Mouse (Mus musculus) T-helper 2 cell (primary cell): ENCODE results near the gene Arhgef25.

ENCODE experiments used
- in situ Hi-C: fragments of 300-600 bp; cut with MboI, MseI; formaldehyde crosslinking; loops from one replicate; pipeline ENCODE4 v1.15.1; 2025; ENCODE audit warnings: high pct_unique_total_duplicates

Gene Arhgef25

DNA sequence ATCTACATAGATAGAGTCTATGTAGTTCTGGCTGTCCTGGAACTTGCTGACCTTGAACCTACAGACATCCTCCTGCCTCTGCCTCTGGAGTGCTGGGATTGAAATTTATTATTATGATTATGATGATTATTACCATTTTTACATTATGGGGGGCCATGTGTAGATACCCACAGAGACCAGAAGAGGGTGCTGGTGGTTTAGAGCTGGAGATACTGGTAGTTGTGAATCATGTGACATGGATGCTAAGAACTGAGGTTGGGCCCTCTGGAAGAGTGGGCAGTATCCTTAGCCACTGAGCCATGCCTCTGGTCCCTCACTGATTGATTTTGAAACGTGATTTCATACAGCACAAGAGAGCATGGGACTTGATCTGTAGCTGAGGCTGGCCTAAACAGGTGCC is 3.4 kb downstream of the Arhgef25 start:
- in situ Hi-C loops, result loop anchor here (5.0 to 10.0 kb wide), 2 partner anchors 146 to 338 kb away; partner anchors contain the start of gene Shmt2

DNA sequence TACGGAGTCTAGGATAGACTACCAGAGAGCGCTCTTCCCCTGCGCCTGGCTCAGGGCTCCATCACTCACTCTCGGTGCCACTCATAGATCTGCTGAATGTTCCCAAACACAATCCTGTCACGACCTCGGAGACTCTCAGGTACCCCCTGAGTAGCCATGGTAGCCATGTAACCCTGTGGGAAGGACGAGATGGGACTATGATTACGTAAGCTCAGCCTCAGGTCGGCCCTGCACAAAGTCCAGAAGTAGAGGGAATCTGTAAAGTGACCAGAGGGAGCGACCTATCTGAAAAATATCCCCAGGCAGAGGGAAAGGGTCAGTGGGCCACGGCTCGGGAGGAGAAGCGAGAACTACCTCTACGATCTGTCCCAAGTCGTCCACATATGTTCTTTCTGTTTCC is 4.4 kb downstream of the Arhgef25 start:
- in situ Hi-C loops, result loop anchor here (5.0 to 10.0 kb wide), 2 partner anchors 147 to 339 kb away; partner anchors contain the start of gene Shmt2

DNA sequence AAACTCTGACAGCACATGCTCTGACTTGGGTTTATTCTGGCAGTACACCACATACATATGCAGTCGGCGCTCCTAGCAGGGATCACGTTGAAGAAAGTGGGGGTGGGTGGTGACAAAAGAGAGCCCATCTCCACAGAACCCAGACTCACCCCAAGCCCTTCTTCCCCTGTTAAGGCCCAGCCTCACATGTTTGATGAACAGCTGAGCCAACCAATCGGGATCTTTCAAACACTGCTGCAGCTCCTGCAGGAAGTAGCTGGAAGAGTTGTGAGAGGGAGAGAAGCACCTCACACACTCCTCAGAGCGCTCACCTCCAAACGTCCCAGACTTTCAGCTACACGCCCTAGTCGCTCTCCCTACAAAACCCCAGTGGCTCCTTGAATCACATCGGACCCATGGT is 4.8 kb downstream of the Arhgef25 start:
- in situ Hi-C loops, result loop anchor here (5.0 to 10.0 kb wide), 2 partner anchors 147 to 340 kb away; partner anchors contain the start of gene Shmt2

DNA sequence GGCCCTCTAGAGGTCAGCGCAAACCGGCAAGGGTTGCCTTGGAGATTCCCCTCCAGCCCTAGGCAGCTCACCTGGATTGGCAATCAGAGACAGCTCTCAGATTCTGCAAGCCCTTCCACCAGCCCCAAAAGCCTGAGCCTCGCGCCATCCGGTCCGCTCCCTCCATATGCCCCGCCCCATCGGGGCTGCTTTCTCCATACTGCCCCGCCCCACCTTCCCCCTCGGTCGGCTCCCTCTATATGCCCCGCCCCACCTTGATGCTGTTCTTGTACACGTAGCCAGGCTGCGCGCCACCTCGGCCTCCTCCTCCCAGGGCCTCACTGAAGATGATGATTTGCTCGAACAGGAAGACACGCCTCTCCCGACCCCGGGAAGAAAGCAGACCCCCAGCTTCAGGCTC is 6.1 kb downstream of the Arhgef25 start:
- in situ Hi-C loops, result loop anchor here (5.0 to 10.0 kb wide), 2 partner anchors 39 to 341 kb away; partner anchors contain the start of gene Shmt2

DNA sequence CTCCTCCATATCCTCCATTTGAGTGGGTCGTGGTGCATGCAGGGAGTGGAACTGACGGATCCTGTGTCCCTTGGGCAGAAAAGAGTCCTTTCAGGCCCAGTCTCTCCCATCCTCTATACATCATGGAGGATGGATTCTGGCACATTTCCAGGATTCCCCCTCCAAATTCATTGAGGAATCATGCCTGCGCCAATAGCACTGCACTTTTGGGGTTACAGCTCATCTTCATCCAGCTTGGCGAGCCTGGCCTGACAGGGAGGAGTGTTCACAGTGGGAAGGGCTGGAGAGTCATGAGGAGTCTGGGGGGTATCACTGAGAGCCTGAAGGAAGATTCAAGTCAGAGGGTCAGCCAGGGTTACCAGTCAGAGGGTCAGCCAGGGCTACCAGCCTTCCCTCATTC is 7.3 kb downstream of the Arhgef25 start:
- in situ Hi-C loops, result loop anchor here (5.0 to 10.0 kb wide), 2 partner anchors 40 to 342 kb away; partner anchors contain the start of gene Shmt2

DNA sequence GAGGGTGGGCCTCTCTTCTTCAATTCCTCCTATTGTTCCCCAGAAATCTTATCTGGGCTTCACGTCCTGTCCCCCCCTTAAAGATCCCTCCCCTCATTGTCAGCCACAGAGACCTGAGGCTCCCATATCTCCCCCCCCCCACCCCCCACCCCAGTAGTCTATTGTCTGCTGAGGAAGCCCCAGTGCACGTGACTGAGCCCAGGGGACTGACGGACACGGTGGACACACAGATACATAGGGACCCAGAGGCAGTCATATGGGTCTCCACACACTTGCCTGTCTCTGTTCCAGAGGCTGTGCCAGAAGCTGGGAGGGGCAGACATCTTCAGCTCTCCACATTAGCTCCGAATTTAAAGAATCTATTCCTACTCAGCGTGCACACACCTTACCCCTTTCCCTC is 8.3 kb downstream of the Arhgef25 start:
- in situ Hi-C loops, result loop anchor here (5.0 to 10.0 kb wide), 2 partner anchors 41 to 343 kb away; partner anchors contain the start of gene Shmt2

DNA sequence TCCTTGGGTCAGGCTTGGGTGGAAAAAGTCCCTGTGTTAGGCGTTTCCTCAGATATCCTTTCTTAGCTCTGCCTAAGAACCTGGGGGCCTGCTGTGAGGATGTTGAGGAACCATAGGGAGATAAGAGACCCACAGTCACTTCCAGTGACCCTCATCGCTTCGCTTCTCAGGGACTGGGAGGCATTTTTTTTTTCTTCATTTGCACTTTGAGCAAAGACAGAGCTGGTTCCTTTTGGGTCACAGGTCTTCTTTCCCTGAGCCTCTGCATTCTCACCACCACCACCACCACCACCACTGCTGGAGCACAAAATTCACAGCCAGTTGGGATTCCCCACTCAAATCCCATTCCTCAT is 9.2 kb downstream of the Arhgef25 start:
- in situ Hi-C loops, result loop anchor here (5.0 to 10.0 kb wide), 2 partner anchors 42 to 344 kb away; partner anchors contain the start of gene Shmt2

DNA sequence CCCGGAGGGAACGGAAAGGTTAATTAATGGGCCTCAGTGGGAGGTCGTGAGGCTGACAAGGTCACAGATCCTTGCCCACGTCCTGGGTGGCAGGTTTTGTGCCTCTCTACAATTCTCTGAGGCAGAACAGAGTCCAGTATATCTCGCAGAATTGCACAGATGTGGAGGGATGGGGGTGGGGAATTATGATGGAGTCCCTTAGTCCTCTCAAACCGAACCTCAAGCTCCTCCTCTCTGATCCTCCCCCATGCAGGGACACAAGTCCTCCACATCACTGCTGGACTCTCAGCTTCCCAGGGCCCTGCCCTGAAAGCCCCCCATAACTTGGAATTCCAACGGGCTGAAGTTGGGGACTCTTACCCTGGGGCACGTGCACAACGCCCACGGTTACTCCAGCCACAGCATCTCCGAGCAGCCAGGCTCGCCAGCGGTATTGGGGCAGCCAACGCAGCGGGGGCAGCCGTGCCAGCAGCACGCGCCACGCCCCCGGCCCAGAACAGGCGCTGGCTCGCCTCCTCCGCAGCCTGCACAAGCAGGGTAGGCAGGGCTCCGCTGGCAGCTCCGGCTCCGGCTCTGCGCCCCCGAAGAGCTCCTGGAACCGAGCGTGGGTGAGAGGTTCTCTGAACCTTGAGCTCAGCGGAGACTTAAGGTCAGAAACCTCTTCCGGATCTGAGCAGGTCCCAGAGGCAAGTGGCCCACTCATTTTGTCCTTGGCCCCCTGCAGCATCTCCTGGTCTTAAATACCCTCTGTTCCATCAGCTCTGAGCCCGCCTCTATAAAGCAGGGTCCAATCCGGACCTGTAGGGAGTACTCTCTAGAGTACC is 9.8 kb downstream of the Arhgef25 start, which contains the start of gene Slc26a10:
Gene Slc26a10 (minus strand): TSS at position 775 of the 824 bp plus-strand sequence.
- in situ Hi-C loops, result loop anchor here (5.0 to 10.0 kb wide), 2 partner anchors 42 to 345 kb away; partner anchors contain the start of gene Shmt2

DNA sequence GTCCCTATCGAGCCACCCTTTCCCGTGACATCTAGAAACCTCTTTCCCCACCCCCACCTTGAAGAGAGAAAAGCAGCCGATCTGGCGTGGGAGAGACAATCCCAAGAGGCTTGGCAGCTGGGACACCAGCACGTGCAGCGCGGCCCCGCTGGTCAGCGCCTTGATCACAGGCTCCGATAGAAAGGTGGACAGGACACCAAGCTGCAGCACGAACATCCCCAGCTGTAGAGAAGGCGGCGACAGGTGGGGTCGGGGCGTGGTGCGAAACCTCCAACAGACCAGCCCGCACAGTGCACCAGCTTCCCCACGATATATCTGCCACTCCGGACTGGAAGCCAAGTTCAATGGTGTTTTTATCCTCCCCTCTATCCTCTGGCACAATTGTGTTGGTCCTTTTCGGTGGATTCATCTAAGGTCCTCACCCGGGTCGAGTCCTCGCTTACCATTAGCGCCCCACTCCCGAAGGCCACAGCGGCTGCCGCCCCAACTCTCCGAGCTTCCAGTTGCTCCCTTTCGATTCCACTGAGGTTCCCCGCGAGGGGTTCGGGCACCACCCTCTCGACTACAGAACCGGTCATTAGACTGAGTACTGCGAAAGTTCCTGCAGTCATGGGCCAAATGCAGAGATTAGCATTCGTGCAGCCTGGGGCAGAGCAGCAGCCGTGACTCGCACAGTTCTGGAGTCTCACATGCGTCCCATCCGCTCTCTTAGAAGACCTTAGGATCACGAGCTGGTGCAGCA is 11.4 kb downstream of the Arhgef25 start:
- in situ Hi-C loops, result no loop called here

DNA sequence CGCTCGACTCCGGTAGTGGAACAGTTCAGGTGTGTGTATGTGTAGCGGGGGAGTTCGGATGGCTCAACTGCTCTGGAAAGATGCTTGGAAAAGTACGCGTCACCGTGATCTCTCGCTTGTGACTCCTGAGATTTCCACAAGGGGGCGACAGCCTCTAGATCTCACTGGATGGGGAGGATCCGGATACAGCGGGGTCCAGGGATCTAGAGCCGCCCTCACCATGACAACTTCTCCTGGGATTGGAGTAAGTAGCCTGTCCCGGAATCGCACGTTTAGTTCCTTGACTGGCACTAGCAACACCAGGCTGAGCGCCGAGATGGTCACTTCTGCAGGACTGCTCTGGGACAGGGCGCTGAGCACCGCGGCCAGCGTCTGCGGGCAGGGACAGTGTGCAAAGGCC is 12.2 kb downstream of the Arhgef25 start:
- in situ Hi-C loops, result no loop called here

DNA sequence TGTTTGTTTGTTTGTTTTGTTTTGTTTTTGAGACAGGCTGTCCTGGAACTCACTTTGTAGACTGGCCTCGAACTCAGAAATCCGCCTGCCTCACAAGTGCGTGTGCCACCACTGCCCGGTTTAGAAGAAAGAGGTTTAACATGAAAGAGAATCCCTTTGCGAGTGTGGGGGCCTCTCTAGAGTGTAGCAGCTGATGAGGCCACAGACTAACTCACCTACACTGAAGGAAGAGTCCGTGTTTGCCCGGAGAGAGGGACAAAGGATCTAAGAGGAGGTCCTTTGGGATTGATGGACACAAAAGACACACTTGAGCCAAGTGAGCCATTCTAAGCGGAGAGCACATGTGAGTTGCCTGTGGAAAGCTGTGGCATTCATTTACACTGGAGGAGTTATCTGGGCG is 12.6 kb downstream of the Arhgef25 start:
- in situ Hi-C loops, result no loop called here

DNA sequence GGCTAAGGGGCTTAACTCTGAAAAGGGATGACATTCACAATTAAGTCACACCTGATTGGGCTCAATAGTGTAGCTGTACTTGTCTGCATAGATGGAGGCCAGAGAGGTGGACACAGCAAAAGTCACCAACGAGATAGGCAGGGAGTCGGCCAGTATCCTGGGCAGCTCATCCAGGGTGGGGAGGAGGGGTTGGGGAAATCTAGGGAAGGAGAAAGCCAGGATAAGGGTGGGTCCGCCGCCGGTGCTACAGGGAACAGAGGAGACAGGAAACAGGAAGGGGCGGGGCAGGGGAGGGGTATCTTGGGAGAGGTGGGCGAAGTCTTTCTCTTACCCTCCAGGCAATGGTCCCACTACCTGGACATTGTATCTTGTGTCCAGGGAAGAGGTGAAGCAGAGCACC is 13.1 kb downstream of the Arhgef25 start:
- in situ Hi-C loops, result no loop called here

DNA sequence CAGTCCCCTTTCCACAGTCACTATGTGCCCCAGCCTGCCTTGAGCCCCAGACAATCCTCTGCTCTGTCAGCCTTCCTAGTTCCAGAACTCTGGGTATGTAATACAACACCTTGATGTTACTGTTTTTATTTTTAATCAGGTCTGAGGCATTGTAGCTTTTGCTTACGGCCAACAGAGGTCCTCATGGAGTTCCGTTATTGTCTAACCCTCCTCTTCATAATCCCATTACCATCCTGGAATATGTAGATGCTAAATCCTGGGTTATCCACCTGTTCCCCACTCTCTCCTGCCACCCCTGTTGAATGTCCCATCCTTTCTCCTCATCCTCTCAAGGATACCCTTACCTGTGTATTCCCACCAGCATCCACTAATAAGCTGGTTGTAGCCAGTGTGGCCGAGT is 13.7 kb downstream of the Arhgef25 start:
- in situ Hi-C loops, result no loop called here

DNA sequence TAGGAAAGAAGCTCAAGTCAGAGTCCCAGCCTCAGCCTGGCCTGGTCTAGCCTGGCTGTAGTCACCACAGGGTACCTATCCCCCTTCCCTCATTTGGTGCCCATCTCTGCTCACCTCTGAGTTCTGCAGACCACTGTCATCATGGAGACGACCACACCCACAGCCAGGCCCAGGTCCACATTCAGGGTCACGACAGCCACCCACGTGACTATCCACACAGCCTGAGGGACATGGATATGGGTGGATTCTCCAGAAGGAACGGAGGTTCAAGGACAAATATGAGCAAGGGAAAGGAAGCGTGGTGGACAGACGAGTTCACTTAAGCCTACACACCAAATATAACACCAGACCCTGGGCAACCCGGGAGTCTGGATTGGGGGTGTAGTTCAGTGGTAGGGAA is 15.7 kb downstream of the Arhgef25 start:
- in situ Hi-C loops, result loop anchor here (5.0 kb wide), 1 partner anchor 57 kb away; no protein-coding TSS in a partner anchor

DNA sequence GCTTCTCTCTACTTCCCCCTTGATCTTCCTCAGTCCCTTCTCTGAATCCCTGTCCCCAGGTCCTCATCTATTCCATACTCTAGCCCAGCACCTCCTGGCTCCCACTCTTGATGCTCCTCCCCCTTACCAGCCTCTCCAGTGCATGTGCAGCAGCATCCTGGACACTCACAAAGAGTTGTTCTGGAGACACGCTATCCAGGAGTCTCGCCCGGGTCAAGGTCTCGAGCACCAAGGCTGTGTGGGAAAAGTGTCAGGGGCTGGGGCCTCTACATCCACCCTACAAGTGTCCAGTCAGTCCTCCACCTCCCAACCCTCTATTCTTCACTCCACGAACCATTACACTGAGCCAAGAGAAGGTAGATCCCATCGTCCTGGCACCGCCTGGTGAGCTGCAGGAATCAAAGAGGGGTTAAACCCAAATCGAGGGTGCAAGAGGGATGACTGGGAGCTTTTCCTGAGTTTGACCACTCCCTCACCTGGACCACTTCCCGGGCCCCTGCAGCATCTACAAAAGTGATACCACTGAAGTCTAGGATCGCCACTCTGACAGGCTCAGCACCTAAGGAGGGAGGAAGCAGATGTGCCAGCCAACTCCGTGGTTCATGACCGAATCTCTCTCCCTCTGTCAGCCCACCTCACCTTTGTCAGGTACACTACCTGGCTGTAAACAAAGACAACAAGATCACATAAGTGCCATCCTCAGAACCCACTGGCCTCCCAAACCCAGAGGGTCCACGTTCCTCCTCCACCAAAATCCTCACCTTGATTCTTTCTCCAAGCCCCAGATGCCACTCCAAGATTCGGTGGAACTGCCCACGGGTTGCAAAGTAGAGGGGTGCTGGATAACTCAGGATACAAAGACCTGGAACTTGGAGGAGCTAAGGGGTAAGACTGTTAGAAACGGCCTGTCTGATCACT is 16.5 kb downstream of the Arhgef25 start:
- in situ Hi-C loops, result loop anchor here (5.0 kb wide), 1 partner anchor 56 kb away; no protein-coding TSS in a partner anchor

DNA sequence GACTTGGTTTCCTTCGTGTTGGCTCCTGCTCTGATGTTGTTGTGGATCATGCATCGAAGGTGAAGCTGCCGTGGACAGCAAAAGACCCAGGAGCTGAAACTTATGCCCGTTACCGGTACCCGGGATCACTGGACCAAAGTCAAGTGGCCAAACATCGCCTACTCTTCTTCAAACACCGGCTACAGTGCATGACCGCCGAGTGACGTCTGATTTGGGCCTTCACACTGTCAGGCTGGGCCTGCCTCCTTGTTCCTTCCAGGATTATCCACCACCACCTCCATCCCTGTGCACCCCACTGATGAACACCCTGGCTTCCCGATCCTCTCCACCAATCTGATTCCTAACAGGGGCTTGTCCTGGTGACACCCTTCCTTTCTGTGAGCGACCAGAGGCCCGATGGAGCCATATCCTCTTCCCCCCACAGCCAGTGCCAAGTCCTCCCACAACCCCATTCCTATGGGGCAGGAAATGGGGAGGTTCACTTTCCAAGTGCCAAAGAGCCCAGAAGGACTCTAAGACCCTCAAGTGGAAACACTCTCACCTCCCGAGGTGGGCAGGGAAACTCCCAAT is 18.2 kb downstream of the Arhgef25 start:
- in situ Hi-C loops, result loop anchor here (5.0 kb wide), 1 partner anchor 54 kb away; no protein-coding TSS in a partner anchor

DNA sequence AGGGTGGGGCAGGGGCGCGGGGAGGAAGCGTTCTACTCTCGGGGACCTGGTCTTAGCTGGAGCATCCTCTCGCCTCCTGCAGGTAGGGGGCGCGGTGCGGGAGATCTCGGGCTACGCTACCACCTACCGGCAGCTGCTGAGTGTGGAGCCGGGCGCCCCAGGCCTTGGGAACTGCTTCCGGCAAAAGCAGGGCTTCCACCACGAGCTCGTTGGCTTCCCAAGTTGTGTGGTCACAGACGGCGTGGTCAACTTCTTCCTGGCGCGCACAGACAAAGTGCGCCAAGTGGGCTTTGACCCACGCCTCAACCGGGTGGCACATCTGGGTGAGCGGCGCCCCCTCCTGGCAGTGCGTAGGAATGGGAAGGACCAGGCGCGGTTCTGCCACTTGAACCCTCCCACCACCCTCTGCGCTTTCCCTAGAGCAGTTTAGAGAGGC is 19.0 kb downstream of the Arhgef25 start:
- in situ Hi-C loops, result loop anchor here (5.0 kb wide), 1 partner anchor 54 kb away; no protein-coding TSS in a partner anchor

DNA sequence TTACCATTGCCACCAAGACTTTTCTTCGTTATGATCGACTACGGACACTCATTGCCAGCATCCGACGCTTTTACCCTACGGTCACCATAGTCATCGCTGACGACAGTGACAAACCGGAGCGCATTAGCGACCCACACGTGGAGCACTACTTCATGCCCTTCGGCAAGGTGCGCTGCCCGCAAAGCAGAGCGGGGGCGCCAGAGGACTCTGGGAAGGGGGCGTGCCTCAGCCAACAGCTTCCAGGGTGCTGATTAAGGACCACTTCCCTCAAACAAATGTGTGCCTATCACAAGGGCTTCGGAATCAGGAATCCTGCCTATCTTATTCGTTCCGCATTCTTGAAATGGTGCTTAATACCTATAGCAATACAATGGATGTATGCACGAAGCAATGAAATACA is 19.9 kb downstream of the Arhgef25 start:
- in situ Hi-C loops, result loop anchor here (5.0 kb wide), 1 partner anchor 53 kb away; no protein-coding TSS in a partner anchor

DNA sequence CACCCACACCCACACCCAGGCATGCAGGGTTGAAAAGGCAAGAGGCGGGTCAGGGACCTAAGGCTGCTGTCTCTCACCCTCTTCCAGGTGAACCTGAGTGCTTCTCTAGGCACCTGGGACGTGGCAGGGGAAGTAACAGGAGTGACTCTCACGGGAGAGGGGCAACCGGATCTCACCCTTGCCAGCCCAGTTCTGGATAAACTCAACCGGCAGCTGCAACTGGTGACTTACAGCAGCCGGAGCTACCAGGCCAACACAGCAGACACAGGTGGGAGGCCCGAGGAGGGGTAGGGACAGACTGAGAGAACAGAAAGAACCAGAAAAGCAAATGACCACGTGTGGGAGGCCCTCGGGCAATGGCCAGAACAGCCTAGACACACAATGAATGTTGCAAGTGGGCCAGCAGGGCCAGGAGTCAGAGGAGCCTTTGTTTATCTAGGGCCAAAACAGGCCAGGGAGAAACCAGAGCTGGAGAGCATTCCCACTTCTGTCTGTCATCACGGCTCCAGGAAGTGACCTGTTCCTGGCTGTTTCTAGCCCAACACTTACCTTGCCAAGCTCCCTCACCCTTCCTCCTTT is 22.2 kb downstream of the Arhgef25 start:
- in situ Hi-C loops, result no loop called here
